Mouse (Mus musculus): ENCODE results near the gene Slf2. TPM values are rescaled to one million over a fixed set of nuclear protein-coding genes. Genes with fewer than 3 reads are reported as not detected.
A peak's percentile ranks its signal among the peaks of the same experiment; 100 is the strongest.

The Slf2 gene
- total RNA-seq, 4 experiments from 2014 or later, result 10.9 to 13.7 (median 11.0) TPM

DNA sequence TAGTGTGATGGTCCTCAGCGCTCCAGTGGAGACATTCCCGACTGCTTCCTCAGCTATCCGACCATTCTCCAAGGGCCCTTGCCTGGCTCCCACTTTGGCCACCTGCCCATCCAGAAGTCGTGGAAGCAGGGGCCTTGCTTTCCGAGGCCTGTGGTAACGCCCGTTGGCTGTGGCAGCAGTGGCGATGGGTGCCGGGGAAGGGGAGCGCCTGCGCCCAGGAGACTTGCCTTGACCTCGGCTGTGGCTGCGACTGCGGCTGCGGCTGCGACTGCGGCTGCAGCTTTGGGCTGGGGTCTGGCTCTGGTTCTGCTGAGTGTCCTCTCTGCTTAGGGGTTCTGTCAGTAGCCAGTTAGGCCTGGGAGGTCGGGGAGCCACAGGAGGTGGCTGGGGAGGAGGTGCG, 97.8 kb downstream of the Slf2 start:
- DNase-seq (ENCODE audit: low spot score in 2 of 2), result no peak

- DNase-seq (ENCODE audit: low spot score in 2 of 2), result no peak
Measured at GRCm38 (mm10) chr19:45029571-45029970, 98.6 kb downstream of the Slf2 start.

DNA sequence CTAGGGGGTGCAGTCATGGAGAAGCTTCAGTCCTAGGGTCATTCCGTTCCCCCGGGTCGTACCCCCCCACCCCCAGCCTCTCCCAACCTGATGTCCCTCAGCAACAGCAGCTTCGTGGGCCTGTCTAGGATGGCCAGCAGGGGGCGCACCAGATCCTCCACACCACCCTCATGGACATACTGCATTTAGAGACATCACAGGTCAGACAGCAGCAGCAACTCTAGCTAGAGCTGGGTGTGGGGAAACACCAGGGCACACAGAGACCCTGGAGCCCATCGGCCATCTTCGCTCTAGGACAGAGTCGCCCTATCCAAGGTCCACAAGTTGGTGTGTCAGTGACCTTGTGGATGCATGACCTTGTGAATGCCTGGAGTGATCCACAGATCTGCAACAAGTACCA, 99.2 kb downstream of the Slf2 start:
- peak; percentile 51 to 62 for DNase-seq (ENCODE audit: low spot score in 2 of 2)

DNA sequence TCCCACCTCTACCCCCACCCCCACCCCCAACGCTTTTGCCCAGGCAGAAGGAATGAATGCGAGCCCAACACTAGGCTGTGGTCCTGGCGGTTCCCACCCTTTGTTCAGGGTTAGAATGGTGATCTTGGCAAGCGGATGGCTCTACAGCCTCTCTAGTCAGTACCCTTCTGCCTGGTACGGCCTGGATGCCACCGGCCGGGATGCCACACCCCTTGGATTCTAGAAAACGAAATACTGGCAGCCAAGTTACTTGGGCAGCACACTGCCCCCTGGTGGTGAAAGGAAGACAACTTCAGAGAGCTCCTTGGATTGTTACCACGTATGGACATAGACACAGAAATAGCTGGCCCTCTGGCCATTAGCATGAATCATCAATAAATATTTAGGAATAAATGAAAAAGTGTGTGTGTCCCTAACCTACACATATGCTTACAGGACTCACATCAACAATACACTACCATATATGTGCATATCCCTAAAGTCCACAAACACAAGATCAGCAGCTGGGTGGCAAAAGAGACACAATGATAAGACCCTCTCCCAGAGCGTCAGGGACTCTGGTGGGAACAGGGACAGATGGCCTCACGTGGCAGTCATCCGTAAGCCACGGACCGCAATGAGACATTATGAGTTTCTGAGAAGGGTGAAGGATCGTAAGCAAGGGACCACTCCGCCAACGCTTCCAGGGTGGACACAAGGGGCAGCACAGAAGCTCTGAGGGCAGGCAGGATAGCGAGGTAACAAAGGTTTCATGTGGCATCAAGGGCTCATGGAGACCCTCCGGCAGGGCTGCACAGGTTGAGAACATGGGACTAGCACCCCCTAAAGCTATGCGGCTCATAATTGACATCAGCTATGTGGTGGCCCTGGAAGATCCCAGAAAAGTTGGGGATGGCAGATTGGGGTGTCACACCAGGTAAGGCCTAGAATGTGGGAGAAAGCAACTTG, 100.1 kb downstream of the Slf2 start:
- DNase-seq (ENCODE audit: low spot score in 2 of 2), result peak; percentile 66 to 73

DNA sequence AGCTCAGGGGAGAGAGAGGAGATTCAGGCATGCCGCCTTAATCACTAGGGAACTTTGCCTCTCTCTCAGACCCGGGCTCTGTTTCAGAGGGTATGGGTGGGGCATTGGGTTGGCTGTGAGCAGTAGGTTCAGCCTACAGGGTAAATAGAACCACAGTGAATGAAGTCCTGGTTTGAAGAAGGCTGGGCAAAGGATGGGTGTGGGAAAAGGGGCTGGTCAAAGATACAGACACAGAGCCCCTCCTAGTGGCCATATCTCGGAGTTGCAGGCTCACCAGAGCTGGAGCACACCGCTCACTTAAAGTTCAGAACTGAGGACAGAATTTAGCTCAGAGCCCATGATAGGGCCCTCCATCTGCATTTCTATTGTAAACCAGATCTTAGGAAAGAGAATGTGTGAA, 100.8 kb downstream of the Slf2 start:
- DNase-seq (ENCODE audit: low spot score in 2 of 2), result peak; percentile 72 to 74

Other genes with a start within 250 kb of the Slf2 start
- not detected for gene Pax2, start 175.1 kb upstream of the Slf2 start, total RNA-seq (2022)
- gene Sema4g, start 58.0 kb downstream of the Slf2 start, total RNA-seq (2022), result under 1 TPM; 0.13 to 0.41 (median 0.21) TPM
- 10 to 100 TPM; 18.9 to 39.5 (median 21.9) TPM for gene Twnk, start 74.5 kb downstream of the Slf2 start, total RNA-seq (2022)
- gene Mrpl43, start 75.3 kb downstream of the Slf2 start, total RNA-seq (2022), result 10 to 100 TPM; 30.2 to 36.4 (median 34.1) TPM
- gene Lzts2, start 83.3 kb downstream of the Slf2 start, total RNA-seq (2022), result 10 to 100 TPM; 17.9 to 25.9 (median 20.5) TPM
- gene Pdzd7, start 114.6 kb downstream of the Slf2 start, total RNA-seq (2022), result 1 to 10 TPM; 2.9 to 5.4 (median 4.1) TPM
- 10 to 100 TPM; 21.2 to 25.8 (median 22.7) TPM for gene Sfxn3, start 116.4 kb downstream of the Slf2 start, total RNA-seq (2022)
- gene Kazald1, start 144.1 kb downstream of the Slf2 start, total RNA-seq (2022), result 1 to 10 TPM; 5.3 to 9.2 (median 7.1) TPM
- gene Tlx1, start 219.5 kb downstream of the Slf2 start, total RNA-seq (2022), result not detected

Measured in gastrocnemius, adult 8-10 months (tissue).